Mouse (Mus musculus) heart, postnatal 36 days (tissue): Measurements from ENCODE around the gene Cpa4. TPM values are rescaled to one million over a fixed set of nuclear protein-coding genes. Genes with fewer than 3 reads are reported as not detected.

Experiments
- DNase-seq, 2 experiments: peaks; one replicate each; pipeline ENCODE4 v3.0.0; 2021 to 2022
- intact Hi-C: fragments of 180-260 bp; cut with DNase I; formaldehyde crosslinking; loops from one replicate; pipeline ENCODE4 v1.15.1; 2025
- total RNA-seq, 2 experiments: library from RNA; stranded (reverse); gene quantifications; 2 replicates each; pipeline ENCODE4 v1.2.3; 2021

The Cpa4 gene
- total RNA-seq, 2 experiments from 2014 or later = not detected

GRCm38 (mm10) chr6:30586886-30587442 is 18.8 kb downstream of the Cpa4 start:
- intact Hi-C loops = no loop called here

GRCm38 (mm10) chr6:30589819-30590218 is 21.6 kb downstream of the Cpa4 start:
- DNase-seq = no peak
- intact Hi-C loops = no loop called here

More at GRCm38 (mm10) chr6:30586886-30587442, 18.8 kb downstream of the Cpa4 start:
- DNase-seq = no peak

GRCm38 (mm10) chr6:30591851-30592404 is 23.8 kb downstream of the Cpa4 start:
- DNase-seq = no peak
- intact Hi-C loops = no loop called here

GRCm38 (mm10) chr6:30592417-30592974 is 24.3 kb downstream of the Cpa4 start:
- intact Hi-C loops = no loop called here
- DNase-seq = no peak

GRCm38 (mm10) chr6:30594364-30594763 is 26.2 kb downstream of the Cpa4 start:
- intact Hi-C loops = no loop called here
- no peak for DNase-seq

- DNase-seq = no peak
- intact Hi-C loops = no loop called here
Measured at GRCm38 (mm10) chr6:30596230-30596898, 28.2 kb downstream of the Cpa4 start.

- DNase-seq = no peak
- intact Hi-C loops = no loop called here
Measured at GRCm38 (mm10) chr6:30600033-30600432, 31.9 kb downstream of the Cpa4 start.

- DNase-seq = no peak
- intact Hi-C loops = no loop called here
Measured at GRCm38 (mm10) chr6:30600995-30601394, 32.8 kb downstream of the Cpa4 start.

- intact Hi-C loops = no loop called here
- no peak for DNase-seq
Measured at GRCm38 (mm10) chr6:30604342-30604867, 36.2 kb downstream of the Cpa4 start.

- no peak for DNase-seq
- intact Hi-C loops = no loop called here
Measured at GRCm38 (mm10) chr6:30605111-30605510, 36.9 kb downstream of the Cpa4 start.

GRCm38 (mm10) chr6:30605672-30606071 is 37.5 kb downstream of the Cpa4 start:
- DNase-seq = no peak
- intact Hi-C loops = no loop called here

- DNase-seq = no peak
- intact Hi-C loops = no loop called here
Measured at GRCm38 (mm10) chr6:30610710-30611109, 42.5 kb downstream of the Cpa4 start, which contains the start of gene Cpa5. Gene Cpa5 (plus strand): TSS chr6:30611010.

- no peak for DNase-seq
- intact Hi-C loops = no loop called here
Measured at GRCm38 (mm10) chr6:30611212-30611611, 43.0 kb downstream of the Cpa4 start.

- intact Hi-C loops = no loop called here
- no peak for DNase-seq
Measured at GRCm38 (mm10) chr6:30614251-30614650, 46.1 kb downstream of the Cpa4 start.

GRCm38 (mm10) chr6:30615741-30616140 is 47.6 kb downstream of the Cpa4 start:
- DNase-seq = no peak
- intact Hi-C loops = no loop called here

GRCm38 (mm10) chr6:30616491-30616941 is 48.3 kb downstream of the Cpa4 start:
- DNase-seq = no peak
- intact Hi-C loops = no loop called here

GRCm38 (mm10) chr6:30617020-30617958 is 49.1 kb downstream of the Cpa4 start:
- DNase-seq = no peak
- intact Hi-C loops = no loop called here

- no peak for DNase-seq
- intact Hi-C loops = no loop called here
Measured at GRCm38 (mm10) chr6:30617959-30618590, 49.9 kb downstream of the Cpa4 start.

GRCm38 (mm10) chr6:30618735-30619134 is 50.6 kb downstream of the Cpa4 start:
- intact Hi-C loops = no loop called here
- DNase-seq = no peak

- intact Hi-C loops = no loop called here
- DNase-seq = no peak
Measured at GRCm38 (mm10) chr6:30619606-30620005, 51.4 kb downstream of the Cpa4 start.
